Mouse (Mus musculus): Measurements from ENCODE around the gene Tab1.

- TF ChIP-seq POLR2A (IDR thresholded peaks at IDR 0.05; ENCODE audit: insufficient read depth, low read depth, low read length) (no peak), CTCF (IDR thresholded peaks at IDR 0.05; ENCODE audit: insufficient read depth, low read depth, low read length) (no peak)
These were observed 21.5 kb upstream of the Tab1 start for GRCm38 (mm10) chr15:80111436-80111835.

Data from olfactory bulb, adult 2 months (tissue).